Mouse (Mus musculus) embryonic facial prominence, embryonic 11.5 days (tissue): ENCODE measurements around the gene Elmo1. TPM values are rescaled to one million over a fixed set of nuclear protein-coding genes. Genes with fewer than 3 reads are reported as not detected.

Experiments used
- ATAC-seq: fragments of 200-750 bp; cut with Nextera tagmentation; replicated peaks from 2 replicates; pipeline ENCODE4 v1.8.0; 2017; ENCODE audit warnings: low read depth; ENCODE audit not compliant: insufficient number of reproducible peaks, low FRiP score, low TSS enrichment
- DNase-seq: peaks from one replicate; pipeline ENCODE4 v3.0.0-alpha.2; 2015; ENCODE audit warnings: low spot score
- H3K27ac ChIP-seq: fragments of 300-500 bp; sonication (generic); replicated peaks from 2 replicates; pipeline ENCODE4 v1.5.1; 2014; ENCODE audit warnings: mild to moderate bottlenecking, low read depth, low read length, control low read depth
- H3K27me3 ChIP-seq: fragments of 300-500 bp; sonication (generic); 2 replicates; pipeline ENCODE4 v1.6.1; 2014; ENCODE audit warnings: mild to moderate bottlenecking, low read length, moderate library complexity, mixed read lengths; ENCODE audit not compliant: control insufficient read depth, insufficient read depth
- H3K36me3 ChIP-seq: fragments of 300-500 bp; sonication (generic); replicated peaks from 2 replicates; pipeline ENCODE4 v1.6.1; 2014; ENCODE audit warnings: low read depth, mild to moderate bottlenecking, low read length, moderate library complexity, mixed read lengths; ENCODE audit not compliant: control insufficient read depth, insufficient read depth
- H3K4me1 ChIP-seq: fragments of 300-500 bp; sonication (generic); 2 replicates; pipeline ENCODE4 v1.6.1; 2014; ENCODE audit warnings: low read length, mixed read lengths; ENCODE audit not compliant: control insufficient read depth, insufficient read depth
- H3K4me2 ChIP-seq: fragments of 300-500 bp; sonication (generic); 2 replicates; pipeline ENCODE4 v1.6.1; 2014; ENCODE audit warnings: low read depth, mild to moderate bottlenecking, control low read depth, low read length, moderate library complexity
- H3K4me3 ChIP-seq: fragments of 300-500 bp; sonication (generic); 2 replicates; pipeline ENCODE4 v1.5.1; 2014; ENCODE audit warnings: low read depth, low read length, control low read depth
- H3K9ac ChIP-seq: fragments of 300-500 bp; sonication (generic); replicated peaks from 2 replicates; pipeline ENCODE4 v1.6.1; 2014; ENCODE audit warnings: mild to moderate bottlenecking, control low read depth, low read length
- H3K9me3 ChIP-seq: fragments of 300-500 bp; sonication (generic); replicated peaks from 2 replicates; pipeline ENCODE4 v1.6.1; 2016; ENCODE audit warnings: mild to moderate bottlenecking, low read length, inconsistent platforms, mixed read lengths; ENCODE audit not compliant: control insufficient read depth
- WGBS: fragments of 180-500 bp; shearing (Covaris S2); extraction: QIAGEN DNeasy Blood & Tissue Kit; methylation state at CpG from one replicate; pipeline ENCODE4 v1.1.7; 2014; 5-methylcytosine and 5-hydroxymethylcytosine counted together
- polyA plus RNA-seq: library from polyadenylated mRNA; unstranded; fragments of >200 nt; fragmentation: Nextera tagmentation; extraction: Ambion mirVana; gene quantifications from 2 replicates; pipeline ENCODE4 v1.2.1, GENCODE M21; 2014

Gene Elmo1
- polyA plus RNA-seq, 1 experiment from 2014 or later: 8.8 TPM

GRCm38 (mm10) chr13:20489110-20489509 is 398.7 kb downstream of the Elmo1 start:
- no peaks in the 10 kb centered on the region for H3K4me1 ChIP-seq
- 58% methylated on average over 3 of the region's 3 CpGs for WGBS
- no peaks in the 10 kb centered on the region for H3K36me3 ChIP-seq
- no peaks in the 10 kb centered on the region for H3K27me3 ChIP-seq
- H3K27ac ChIP-seq: no peak overlapping the region
- H3K4me3 ChIP-seq: no peak overlapping the region
- H3K4me2 ChIP-seq: no peak overlapping the region
- H3K9ac ChIP-seq: no peak overlapping the region
- DNase-seq: peak; percentile 25
- ATAC-seq: no peak
- no peaks in the 10 kb centered on the region for H3K9me3 ChIP-seq

DNA sequence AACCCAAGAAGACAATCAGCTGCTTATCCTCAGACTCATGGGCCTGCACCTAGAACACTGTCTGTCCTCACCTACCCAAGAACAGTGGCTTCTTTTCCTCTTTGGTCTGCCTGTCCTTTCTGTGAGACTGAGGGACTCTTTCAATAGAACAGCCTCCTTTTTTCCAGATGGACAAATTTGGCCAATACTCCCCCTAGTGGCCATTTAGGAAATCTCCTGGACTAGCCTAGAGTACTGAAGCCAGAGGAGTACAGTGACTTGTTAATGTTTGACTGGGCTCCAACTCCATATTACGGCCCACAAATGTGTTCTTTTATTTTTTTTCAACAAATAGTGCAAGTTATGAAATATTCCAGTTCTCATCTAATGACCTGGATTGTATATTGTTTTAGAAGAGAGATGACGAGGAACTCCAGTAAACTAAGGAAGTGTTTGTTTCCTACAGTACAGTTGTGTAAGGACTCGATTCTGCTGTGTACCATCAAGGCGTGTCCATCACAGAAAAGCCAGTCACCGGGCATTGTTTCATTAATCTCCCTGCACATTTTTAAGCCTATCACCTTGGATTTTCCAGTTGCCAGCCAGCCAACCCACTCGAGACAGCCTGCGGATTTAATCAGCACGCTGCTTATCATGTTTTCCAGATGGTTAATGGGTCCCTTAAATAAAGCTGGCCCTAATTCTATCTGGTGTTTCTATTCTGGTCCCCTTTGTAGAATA is 399.5 kb downstream of the Elmo1 start:
- WGBS: 78% methylated on average over 8 of the region's 8 CpGs
- Histone ChIP-seq H3K9ac (no peak overlapping the region), H3K4me2 (no peak overlapping the region), H3K4me3 (no peak overlapping the region), H3K27ac (no peak overlapping the region), H3K27me3 (no peaks in the 10 kb centered on the region), H3K9me3 (no peaks in the 10 kb centered on the region), H3K4me1 (no peaks in the 10 kb centered on the region), H3K36me3 (no peaks in the 10 kb centered on the region)
- DNase-seq (peak; percentile 75), ATAC-seq (peak; percentile 67)

GRCm38 (mm10) chr13:20490860-20491594 is 400.6 kb downstream of the Elmo1 start:
- WGBS: 84% methylated on average over 5 of the region's 5 CpGs
- no peak overlapping the region for H3K4me2 ChIP-seq

DNA sequence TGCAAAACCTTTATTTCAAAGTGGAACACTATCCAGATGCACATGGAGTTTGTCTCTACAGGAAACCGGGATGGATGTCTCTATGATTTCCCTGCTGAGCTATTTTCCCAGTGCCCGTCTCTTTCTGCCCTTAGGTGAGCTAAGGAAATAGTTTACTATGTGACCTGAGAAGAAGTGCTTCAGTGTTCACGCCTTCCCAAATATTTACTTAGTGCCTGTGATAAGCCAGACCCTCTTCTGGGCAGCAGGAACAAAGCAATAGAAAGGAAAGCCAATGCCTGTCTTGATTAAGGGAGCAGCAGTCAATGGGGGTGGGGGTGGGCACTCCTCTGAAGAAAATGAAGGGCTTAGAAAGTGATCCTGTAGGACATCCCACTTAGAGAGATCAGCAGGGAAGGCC is 401.3 kb downstream of the Elmo1 start:
- DNase-seq: no peak
- Histone ChIP-seq H3K27me3 (no peaks in the 10 kb centered on the region), H3K4me3 (no peak overlapping the region), H3K27ac (no peak overlapping the region), H3K4me1 (no peaks in the 10 kb centered on the region), H3K9ac (no peak overlapping the region), H3K9me3 (no peaks in the 10 kb centered on the region), H3K4me2 (no peak overlapping the region), H3K36me3 (no peaks in the 10 kb centered on the region)
- ATAC-seq: no peak
- WGBS: 56% methylated on average over 3 of the region's 3 CpGs

More at GRCm38 (mm10) chr13:20490860-20491594, 400.6 kb downstream of the Elmo1 start:
- Histone ChIP-seq H3K27ac (no peak overlapping the region), H3K27me3 (no peaks in the 10 kb centered on the region), H3K9me3 (no peaks in the 10 kb centered on the region), H3K36me3 (no peaks in the 10 kb centered on the region), H3K4me1 (no peaks in the 10 kb centered on the region), H3K4me3 (no peak overlapping the region), H3K9ac (no peak overlapping the region)
- no peak for ATAC-seq
- DNase-seq: no peak

GRCm38 (mm10) chr13:20494047-20494739 is 403.8 kb downstream of the Elmo1 start:
- Histone ChIP-seq H3K4me2 (no peak overlapping the region), H3K36me3 (no peaks in the 10 kb centered on the region), H3K27me3 (no peaks in the 10 kb centered on the region), H3K4me1 (no peaks in the 10 kb centered on the region), H3K9me3 (no peaks in the 10 kb centered on the region), H3K9ac (no peak overlapping the region), H3K4me3 (no peak overlapping the region), H3K27ac (no peak overlapping the region)
- ATAC-seq: no peak
- 81% methylated on average over 6 of the region's 6 CpGs for WGBS
- no peak for DNase-seq

GRCm38 (mm10) chr13:20501923-20502322 is 411.5 kb downstream of the Elmo1 start:
- H3K36me3 ChIP-seq: no peaks in the 10 kb centered on the region
- H3K4me3 ChIP-seq: no peak overlapping the region
- ATAC-seq (no peak), DNase-seq (no peak)
- H3K4me1 ChIP-seq: no peaks in the 10 kb centered on the region
- no peaks in the 10 kb centered on the region for H3K9me3 ChIP-seq
- no peak overlapping the region for H3K27ac ChIP-seq
- no peak overlapping the region for H3K4me2 ChIP-seq
- no peak overlapping the region for H3K9ac ChIP-seq
- no peaks in the 10 kb centered on the region for H3K27me3 ChIP-seq

- H3K4me1 ChIP-seq: no peaks in the 10 kb centered on the region
- no peak for DNase-seq
- H3K9me3 ChIP-seq: no peaks in the 10 kb centered on the region
- no peak overlapping the region for H3K27ac ChIP-seq
- no peak for ATAC-seq
- H3K9ac ChIP-seq: no peak overlapping the region
- no peaks in the 10 kb centered on the region for H3K27me3 ChIP-seq
- H3K4me3 ChIP-seq: no peak overlapping the region
- no peak overlapping the region for H3K4me2 ChIP-seq
- 77% methylated on average over 3 of the region's 3 CpGs for WGBS
- H3K36me3 ChIP-seq: no peaks in the 10 kb centered on the region
Measured at GRCm38 (mm10) chr13:20503371-20503770, 413.0 kb downstream of the Elmo1 start.
